Mouse (Mus musculus) intestine, embryonic 14.5 days (tissue): ENCODE results near the gene Gm6685. TPM values are rescaled to one million over a fixed set of nuclear protein-coding genes. Genes with fewer than 3 reads are reported as not detected.

Source experiments
- ATAC-seq: fragments of 200-750 bp; cut with Nextera tagmentation; replicated peaks from 2 replicates; pipeline ENCODE4 v1.8.0; 2017; ENCODE audit warnings: low read depth, moderate number of reproducible peaks, moderate TSS enrichment, moderate library complexity; ENCODE audit not compliant: low FRiP score, low TSS enrichment
- DNase-seq: peaks from one replicate; pipeline ENCODE4 v3.0.0-alpha.2; 2018; ENCODE audit warnings: low spot score
- H3K27ac ChIP-seq: fragments of 300-500 bp; sonication (generic); 2 replicates; pipeline ENCODE4 v1.5.1; 2014; ENCODE audit warnings: low read depth, mild to moderate bottlenecking, control low read depth
- H3K27me3 ChIP-seq: fragments of 300-500 bp; sonication (generic); replicated peaks from 2 replicates; pipeline ENCODE4 v1.6.1; 2014; ENCODE audit warnings: low read length, control low read depth; ENCODE audit not compliant: control insufficient read depth, insufficient read depth
- H3K36me3 ChIP-seq: fragments of 300-500 bp; sonication (generic); 2 replicates; pipeline ENCODE4 v1.6.1; 2014; ENCODE audit warnings: low read length, control low read depth; ENCODE audit not compliant: control insufficient read depth, insufficient read depth
- H3K4me1 ChIP-seq: fragments of 300-500 bp; sonication (generic); replicated peaks from 2 replicates; pipeline ENCODE4 v1.6.1; 2014; ENCODE audit warnings: low read length, control low read depth, mixed read lengths; ENCODE audit not compliant: control insufficient read depth, insufficient read depth
- H3K4me2 ChIP-seq: fragments of 300-500 bp; sonication (generic); 2 replicates; pipeline ENCODE4 v1.6.1; 2014; ENCODE audit warnings: low read length
- H3K4me3 ChIP-seq: fragments of 300-500 bp; sonication (generic); 2 replicates; pipeline ENCODE4 v1.5.1; 2014; ENCODE audit warnings: low read depth, low read length, control low read depth, mixed read lengths
- H3K9ac ChIP-seq: fragments of 300-500 bp; sonication (generic); 2 replicates; pipeline ENCODE4 v1.6.1; 2014; ENCODE audit warnings: mild to moderate bottlenecking, low read length
- H3K9me3 ChIP-seq: fragments of 300-500 bp; sonication (generic); 2 replicates; pipeline ENCODE4 v1.6.1; 2016; ENCODE audit warnings: low read length, control low read depth; ENCODE audit not compliant: control insufficient read depth
- WGBS: fragments of 180-500 bp; shearing (Covaris S2); extraction: QIAGEN DNeasy Blood & Tissue Kit; methylation state at CpG from one replicate; pipeline ENCODE4 v1.1.7; 2014; 5-methylcytosine and 5-hydroxymethylcytosine counted together
- polyA plus RNA-seq: library from polyadenylated mRNA; unstranded; fragments of >200 nt; fragmentation: Nextera tagmentation; extraction: Ambion mirVana; gene quantifications from 2 replicates; pipeline ENCODE4 v1.2.1, GENCODE M21; 2014

The Gm6685 gene
- polyA plus RNA-seq, 1 experiment from 2014 or later: not detected

DNA sequence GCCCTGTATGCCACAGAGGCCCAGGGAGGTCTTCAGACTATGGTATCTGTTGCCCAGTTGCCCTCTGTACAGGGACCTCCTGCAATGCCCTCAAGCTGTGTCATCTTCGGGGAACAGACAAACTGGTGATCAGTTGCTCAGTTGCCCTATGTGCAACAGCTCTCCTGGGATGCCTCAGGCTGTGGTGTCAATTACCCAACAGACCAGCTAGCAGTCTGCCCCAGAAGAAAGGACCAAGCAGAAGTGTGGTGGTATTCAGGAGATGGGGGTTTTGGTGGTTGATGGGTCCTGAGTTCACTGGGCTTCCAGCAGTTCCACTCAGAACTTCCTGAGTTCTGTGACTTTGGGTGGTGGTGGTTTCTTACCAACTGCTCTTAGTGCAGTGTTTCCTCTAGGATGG lies 11.8 kb downstream of the Gm6685 start:
- no peak for DNase-seq
- WGBS: 74% methylated on average over 1 of the region's 1 CpGs
- H3K36me3 ChIP-seq: no peaks in the 10 kb centered on the region
- no peaks in the 10 kb centered on the region for H3K9me3 ChIP-seq
- H3K4me2 ChIP-seq: no peak overlapping the region
- H3K27me3 ChIP-seq: no peaks in the 10 kb centered on the region
- no peak overlapping the region for H3K9ac ChIP-seq
- H3K4me3 ChIP-seq: no peak overlapping the region
- H3K4me1 ChIP-seq: no peaks in the 10 kb centered on the region
- H3K27ac ChIP-seq: no peak overlapping the region
- no peak for ATAC-seq

DNA sequence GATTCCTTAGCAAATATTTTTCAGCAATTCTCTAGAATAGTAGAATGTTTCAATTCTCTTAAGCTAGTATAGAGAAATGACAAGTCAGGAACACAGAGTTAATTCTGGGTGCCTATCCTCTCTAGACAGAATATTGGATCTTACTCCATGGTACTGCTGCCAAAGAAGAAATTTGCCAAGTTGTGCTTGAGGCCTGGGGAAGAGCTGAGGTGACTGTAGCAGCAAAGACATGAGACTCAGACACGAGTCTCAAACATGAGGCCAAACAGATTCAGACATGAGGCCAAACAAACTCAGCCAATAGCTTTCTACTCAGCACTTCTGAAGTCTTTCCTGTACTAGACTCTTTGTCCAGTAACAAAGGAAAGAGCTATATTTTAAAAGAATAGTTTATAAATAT lies 26.3 kb downstream of the Gm6685 start:
- DNase-seq: no peak
- H3K4me3 ChIP-seq: no peak overlapping the region
- no peaks in the 10 kb centered on the region for H3K9me3 ChIP-seq
- H3K27ac ChIP-seq: no peak overlapping the region
- no peaks in the 10 kb centered on the region for H3K27me3 ChIP-seq
- 52% methylated on average over 1 of the region's 1 CpGs for WGBS
- H3K4me1 ChIP-seq: no peaks in the 10 kb centered on the region
- no peaks in the 10 kb centered on the region for H3K36me3 ChIP-seq
- H3K9ac ChIP-seq: no peak overlapping the region
- ATAC-seq: no peak
- H3K4me2 ChIP-seq: no peak overlapping the region

DNA sequence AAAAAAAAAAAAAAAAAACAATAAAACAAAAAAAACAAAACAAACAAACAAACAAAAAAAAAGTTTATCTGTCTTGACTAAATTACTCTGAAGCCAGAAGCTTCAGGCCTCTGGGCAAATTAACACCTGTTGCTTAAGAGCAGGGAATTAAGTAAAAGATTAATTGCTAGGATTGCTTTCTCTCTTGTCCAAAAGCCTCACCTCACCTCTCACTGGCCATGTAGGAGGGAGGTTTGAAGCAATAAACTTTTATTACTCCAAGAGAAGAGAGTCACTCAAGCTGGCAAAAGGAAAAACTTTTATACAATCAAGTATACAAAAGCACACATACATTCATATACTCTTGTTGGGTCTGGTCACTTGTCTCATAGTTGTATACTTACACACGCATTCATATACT lies 31.9 kb downstream of the Gm6685 start:
- no peaks in the 10 kb centered on the region for H3K4me1 ChIP-seq
- H3K9me3 ChIP-seq: no peaks in the 10 kb centered on the region
- H3K9ac ChIP-seq: no peak overlapping the region
- H3K36me3 ChIP-seq: no peaks in the 10 kb centered on the region
- WGBS: 91% methylated on average over 1 of the region's 1 CpGs
- ATAC-seq (no peak), DNase-seq (no peak)
- no peak overlapping the region for H3K4me3 ChIP-seq
- H3K27me3 ChIP-seq: no peaks in the 10 kb centered on the region
- H3K4me2 ChIP-seq: no peak overlapping the region
- no peak overlapping the region for H3K27ac ChIP-seq

DNA sequence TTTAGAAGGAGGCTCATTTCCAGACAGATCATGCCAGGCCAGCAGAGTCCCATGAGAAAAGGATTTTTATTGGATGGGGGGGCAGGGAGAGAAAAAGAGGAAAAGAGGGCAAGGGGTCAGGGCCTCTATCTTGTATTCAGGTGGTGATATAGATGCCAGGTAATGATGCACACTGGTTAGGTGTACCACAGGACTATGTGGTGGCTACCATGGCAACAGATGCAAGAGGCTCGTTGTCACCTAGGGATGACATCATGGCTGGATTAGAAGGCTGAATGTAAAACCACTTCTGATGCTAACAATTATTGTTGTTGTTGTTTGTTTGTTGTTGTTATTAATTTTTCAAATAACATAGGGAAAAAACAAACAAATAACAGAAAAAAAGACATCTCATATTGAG lies 49.2 kb downstream of the Gm6685 start:
- Histone ChIP-seq H3K27ac (no peak overlapping the region), H3K4me3 (no peak overlapping the region), H3K36me3 (no peaks in the 10 kb centered on the region), H3K4me2 (no peak overlapping the region), H3K9ac (no peak overlapping the region), H3K4me1 (no peaks in the 10 kb centered on the region), H3K9me3 (no peaks in the 10 kb centered on the region), H3K27me3 (no peaks in the 10 kb centered on the region)
- 74% methylated on average over 1 of the region's 1 CpGs for WGBS
- no peak for DNase-seq
- ATAC-seq: no peak

Other genes with a start within 250 kb of the Gm6685 start
- 3.4 and 4.7 TPM in 2 replicates for gene Ccdc85a, start 244.5 kb upstream of the Gm6685 start, polyA plus RNA-seq